Mouse (Mus musculus) G1E-ER4 (cell line): ENCODE results near the gene Mier2. TPM values are rescaled to one million over a fixed set of nuclear protein-coding genes. Genes with fewer than 3 reads are reported as not detected.

Experiments used
- GATA1 ChIP-seq: IDR thresholded peaks from one replicate; pipeline ENCODE4 v1.8.0; 2012; ENCODE audit warnings: low read length, inconsistent platforms
- polyA plus RNA-seq: library from polyadenylated mRNA; stranded (reverse); fragments of >175 nt; gene quantifications from 2 replicates; pipeline ENCODE4 v1.2.3, GENCODE M21; 2012

The Mier2 gene
- polyA plus RNA-seq, 1 experiment: 0.05 TPM

DNA sequence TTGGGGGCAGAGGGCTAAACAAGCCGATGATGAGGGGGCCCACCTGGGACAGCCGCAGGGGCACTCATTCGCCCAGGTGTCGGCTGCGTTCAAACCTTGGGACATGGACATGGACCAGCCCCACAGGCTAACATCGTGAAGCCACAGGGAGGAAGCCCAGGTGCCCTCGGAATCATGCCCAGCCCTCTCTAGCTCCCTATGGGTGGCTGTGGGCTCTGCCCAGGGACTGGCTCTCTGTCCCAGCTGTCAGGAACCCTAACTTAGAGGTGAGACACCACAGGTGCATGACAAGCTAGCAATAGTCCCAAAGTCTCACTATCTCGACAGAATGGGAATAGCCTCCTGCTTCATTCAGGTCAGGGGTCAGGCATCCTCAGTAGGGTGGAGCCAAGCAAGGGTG is 2.5 kb downstream of the Mier2 start:
- TF ChIP-seq GATA1: no peak

DNA sequence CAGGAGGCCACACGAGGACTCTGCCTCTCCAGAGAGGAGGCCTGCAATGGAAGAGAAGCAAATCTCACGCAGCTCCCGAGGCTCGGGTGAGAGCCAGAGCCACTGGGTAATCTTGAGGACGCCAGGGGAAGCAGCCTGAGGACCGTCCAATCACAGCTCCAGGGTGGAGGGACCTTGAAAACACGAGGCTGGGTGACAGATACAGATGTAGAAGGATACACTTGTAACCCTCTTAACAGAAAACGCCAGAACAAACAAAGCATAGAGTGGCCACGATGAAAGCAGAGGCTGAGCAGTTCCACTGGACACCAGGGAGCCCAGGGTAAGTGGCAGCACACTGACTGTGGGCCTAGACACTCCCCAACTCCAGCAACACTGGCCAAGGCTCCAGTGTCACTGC is 4.6 kb downstream of the Mier2 start:
- TF ChIP-seq GATA1: no peak

DNA sequence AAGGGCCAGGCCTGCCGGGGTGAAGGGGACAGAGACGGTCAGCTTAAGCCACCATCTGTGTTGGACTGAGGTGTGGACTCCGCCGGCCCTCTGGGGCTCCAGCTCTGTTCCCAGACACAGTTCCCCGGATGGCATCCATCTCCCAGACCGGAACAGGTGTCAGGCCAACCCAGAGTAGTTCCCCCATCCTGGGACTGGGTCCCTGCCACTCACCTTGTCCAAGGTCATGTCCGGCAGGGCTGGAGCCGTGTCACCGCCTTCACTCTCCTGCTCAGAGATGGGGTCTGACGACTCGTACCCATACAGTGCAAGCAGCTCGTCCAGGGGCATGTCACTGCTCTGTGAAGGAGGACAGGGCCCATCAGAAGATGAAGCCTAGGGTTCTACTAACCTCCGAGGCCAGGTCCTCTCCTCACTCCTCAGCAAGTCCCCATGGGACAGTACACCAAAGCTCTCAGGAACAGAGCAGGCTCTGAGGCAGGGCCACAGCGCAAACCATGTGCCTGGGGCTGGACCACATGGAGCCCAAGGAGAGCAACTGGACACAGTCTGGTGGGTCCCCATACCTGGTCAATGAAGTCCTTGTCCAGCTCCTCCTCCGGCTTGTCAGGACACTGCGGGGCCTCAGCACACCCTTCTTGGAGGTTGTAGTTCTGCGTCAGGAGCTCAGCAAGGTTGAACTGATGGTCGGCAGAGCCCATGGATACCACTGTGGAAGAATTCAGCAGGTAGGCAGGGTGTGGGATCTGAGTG is 5.9 kb downstream of the Mier2 start:
- TF ChIP-seq GATA1: no peak

DNA sequence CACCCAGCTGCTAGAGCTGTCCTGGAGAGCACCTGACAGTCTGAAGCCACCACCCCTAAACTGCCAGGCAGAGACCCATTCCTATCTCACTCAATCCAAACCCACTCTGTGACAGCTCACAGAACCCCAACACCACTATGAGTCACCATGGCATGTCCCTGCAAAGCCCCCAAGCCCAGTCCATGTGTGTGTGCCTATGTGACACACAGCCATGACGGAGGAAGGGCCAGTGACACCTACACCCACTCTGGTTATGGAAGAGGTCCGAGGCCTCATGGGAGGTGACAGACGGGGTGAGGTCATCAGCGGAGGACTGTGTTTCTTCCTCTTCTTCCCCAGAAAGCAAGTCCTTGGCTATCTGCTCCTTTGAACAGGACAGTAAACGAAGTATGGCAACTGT is 6.5 kb downstream of the Mier2 start:
- TF ChIP-seq GATA1: no peak

DNA sequence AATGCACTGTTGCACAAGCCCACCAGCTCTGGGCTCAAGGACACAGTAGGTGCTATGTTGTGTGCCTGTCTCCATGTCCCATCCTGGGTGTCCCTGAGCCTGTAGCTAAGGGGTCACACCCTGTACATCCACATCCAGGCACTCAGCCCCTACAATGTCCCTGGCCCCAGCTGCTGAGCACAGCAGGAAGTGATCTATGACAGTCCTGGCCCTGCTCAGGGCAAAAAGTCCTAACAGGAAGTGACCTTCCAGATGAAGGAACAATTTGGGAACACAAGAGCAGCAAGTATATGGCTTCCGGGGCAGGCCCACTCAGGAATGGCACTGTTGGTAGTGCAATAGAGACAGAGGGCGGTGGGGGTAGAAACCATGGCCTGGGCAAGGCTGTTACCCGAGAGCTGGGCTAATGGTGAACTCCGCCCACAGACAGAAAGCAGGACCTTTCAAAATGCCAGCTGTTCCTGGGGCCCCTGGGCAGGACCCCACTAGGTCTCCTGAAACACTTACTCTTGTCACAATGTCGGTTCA is 7.8 kb downstream of the Mier2 start:
- TF ChIP-seq GATA1: no peak

DNA sequence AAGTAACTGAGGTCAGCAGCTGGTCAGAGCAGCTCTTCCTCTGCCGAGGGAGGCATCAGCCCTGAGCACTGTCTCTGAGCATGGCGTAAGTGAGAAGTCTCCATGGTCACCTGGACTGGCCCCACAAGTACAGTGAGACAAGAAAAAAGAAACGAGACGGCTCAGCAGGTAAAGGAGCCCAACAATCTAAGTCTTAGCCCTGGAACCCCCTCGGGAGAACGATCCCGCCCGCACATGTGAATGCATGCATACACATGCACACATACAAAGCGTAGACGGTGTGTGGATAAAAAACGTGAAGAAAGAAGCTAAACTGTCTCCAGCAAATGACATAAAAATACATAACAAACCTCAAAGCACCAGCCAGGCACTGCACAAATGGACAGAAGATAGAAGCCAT is 8.5 kb downstream of the Mier2 start:
- no peak for TF ChIP-seq GATA1

DNA sequence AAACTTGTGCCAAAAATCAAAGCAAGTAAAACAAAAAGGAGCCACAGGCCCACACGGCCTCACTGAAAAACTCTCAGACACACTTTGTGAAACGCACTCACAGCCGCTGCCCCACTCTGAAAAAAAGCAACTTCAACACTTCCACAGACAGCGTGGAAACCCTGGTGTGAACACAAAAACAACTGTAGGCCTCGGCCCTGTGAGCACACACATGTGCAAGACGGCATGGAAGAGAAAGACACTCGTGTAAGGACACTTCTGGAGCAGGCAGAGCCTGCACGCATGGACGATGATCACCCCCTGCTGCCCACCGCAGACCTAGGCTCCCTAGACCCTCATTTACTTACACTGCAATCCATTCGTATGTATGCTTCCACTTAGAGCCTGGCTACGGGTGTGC is 9.1 kb downstream of the Mier2 start:
- TF ChIP-seq GATA1: no peak

DNA sequence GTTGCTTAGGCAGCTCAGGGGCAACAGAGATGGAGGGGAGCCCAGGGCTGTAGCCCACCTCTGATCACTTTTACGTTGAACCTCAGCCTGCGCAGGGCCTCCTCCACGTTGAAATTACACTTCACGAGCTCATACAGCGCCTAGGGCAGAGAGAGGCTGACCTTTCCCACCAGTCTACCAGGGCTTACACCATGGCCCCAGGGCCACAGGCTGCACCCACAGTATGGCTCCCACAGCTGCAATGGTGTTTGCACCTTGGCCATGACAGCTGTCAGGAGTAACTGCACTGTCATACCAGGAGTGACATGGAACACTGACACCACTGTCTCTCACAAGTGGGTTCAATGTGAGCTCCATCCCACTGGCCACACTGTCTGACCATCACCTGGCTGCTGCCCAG is 10.4 kb downstream of the Mier2 start:
- TF ChIP-seq GATA1: no peak

DNA sequence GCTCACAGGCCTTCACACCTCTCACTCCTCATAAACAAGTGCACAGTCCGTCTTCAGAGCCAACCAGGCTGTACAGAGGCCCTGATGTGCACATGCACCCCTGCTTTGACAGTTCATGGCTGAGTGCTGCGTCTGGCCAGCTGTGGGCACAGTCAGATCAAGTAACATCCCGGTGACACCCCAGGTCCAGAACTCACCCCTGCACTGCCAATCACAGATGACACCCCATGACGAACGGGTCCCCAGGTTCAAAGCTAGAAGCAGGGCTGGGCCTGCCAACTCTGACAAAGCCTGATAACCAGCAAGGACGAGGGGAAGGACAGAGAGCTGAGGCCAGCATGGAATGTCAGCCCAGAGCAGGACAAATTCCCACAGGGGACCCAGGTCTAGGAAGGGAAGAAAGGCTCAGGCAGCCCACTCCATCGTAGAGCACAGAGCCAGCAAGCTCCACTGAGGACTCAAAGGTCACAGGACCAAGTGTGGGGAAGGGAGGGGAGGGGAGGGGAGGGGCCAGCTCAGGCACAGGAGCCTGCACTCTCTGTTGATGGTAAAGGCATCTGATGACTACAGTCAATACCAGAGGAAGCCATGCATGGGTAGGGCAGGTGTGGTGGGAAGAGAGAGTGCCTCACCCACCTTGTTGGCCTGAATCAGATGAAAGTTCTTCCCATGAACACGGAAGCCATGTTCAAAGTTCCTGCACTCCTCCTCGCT is 11.0 kb downstream of the Mier2 start:
- TF ChIP-seq GATA1: no peak

DNA sequence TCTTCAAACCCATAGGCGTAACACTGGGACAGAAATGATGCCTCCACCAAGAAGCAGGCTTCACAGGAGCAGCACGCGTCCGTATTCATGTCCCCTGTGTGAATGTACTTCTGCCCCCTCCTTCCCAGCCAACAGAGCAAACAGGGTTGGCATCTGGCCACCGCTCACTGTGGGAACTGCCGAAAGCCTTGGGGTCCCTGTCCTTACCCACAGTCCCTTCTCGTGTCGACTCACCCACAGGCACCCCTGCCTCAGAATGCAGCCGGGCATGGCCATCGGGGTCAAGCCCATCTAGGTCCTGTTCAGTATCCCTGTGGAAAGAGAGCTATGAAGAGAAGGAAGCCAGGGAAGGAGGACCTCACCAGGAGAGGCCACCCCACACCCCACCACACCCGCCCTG is 12.8 kb downstream of the Mier2 start:
- no peak for TF ChIP-seq GATA1

DNA sequence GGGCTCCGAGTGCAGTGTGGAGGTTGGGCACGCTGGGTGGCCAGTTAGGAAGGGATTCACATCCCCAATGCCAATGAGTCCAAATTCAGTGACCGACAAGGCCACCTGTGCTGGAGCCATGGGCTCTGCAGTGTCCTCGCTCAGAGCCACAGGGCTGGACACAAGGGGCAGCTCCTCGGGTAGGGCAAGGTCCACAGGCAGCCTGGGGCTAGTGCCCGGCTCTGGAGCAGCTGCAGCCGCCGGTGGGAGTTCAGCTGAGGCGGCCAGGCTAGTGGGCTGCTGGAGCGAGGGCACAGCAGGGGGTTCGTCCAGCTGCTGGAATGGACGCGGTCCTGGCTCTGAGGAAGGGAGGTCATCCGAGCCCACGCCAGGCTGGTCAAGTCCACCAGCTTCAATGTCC is 13.5 kb downstream of the Mier2 start:
- no peak for TF ChIP-seq GATA1

DNA sequence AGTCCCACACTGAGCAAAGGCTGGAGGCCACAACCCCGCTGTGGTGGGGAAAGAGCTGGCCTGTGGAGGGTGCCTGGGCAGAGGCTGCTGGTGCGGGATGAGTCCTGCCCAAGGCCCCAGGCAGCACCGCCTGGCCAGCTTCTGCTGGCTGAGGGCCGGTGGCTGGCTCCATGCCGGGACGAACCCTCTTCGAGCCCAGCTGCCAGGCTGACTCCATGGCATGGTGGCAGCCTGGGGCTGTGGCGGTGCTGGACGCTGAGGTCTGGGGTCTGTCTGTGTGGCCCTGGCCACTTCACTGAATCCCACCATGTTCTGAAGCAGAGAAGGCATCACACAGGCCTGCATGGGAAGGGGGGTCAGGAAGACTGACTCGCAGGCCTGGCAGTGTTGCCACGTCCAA is 14.3 kb downstream of the Mier2 start:
- TF ChIP-seq GATA1: no peak

DNA sequence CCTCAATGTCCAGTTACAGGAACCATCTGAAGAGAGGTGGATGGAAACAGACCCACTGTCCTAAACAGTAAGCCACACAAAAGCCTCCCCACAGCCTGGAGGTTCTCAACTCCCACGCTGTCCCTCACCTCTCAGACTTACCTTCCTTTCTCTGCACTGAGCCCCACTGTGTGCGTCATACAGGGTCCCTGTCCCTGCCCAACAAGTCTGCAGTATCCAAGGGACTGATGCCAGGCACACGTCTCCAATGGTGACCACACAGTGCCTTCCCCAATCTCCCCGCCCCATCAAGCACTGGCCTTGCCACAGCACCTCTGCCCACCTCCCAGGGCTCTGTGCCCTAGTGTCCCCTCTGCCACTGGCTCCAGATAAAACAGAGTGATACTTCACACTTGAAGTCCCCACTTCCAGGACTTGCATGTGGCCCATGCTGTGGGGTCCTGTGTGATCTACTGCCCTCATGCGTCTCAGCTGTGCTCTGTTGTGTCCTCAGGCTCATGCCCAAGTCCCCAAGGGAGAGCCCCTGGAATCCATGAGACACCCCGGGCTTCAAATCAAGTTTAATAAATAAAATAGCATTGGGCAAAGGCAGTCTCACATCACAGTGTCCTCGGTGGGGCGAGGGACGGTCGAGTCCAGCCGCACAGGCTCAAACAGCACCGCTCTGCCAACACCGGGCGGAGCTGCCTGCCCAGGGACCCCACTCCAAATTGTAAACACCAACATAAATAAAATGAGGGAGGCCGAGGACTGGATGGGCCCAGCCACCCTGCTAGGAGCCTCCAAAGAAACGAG is 15.1 kb downstream of the Mier2 start:
- TF ChIP-seq GATA1: no peak

DNA sequence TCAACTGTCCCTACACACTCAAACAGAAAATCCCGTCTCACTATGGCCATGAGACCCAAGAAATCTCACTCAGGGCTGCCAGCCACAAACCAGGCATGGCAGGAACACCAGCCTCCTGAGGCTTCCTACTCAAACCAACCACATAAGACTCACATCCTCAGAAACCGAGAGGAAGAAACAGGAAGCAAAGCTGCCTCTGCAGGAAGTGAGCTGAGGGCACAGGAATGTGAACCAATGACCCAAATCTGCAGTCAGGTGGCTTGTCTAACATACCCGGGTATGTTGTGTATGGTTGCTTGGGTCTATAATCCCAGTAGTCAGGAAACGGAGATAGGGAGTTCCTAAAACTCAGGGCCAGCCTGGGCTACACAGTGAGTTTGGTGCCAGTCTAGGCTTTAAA is 16.1 kb downstream of the Mier2 start:
- no peak for TF ChIP-seq GATA1

DNA sequence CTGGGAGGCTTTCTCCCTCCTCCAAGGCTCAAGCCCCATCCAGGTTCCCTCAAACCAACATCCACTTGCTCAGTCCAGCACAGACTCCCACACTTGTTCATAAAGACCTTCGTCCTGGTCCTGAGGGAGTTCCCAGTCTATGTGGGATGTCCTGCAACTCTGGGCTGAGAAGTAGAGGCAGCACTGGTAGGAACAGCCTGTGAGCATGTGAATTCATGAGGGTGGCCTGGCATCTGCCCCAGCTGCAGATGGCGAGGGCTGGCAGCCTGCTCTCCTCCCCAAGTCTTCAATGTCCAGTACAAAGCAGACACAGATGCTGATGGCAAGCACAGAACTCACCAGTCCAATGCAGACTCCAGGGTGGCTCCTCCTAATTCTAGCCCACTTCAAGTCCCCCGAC is 16.7 kb downstream of the Mier2 start:
- no peak for TF ChIP-seq GATA1

DNA sequence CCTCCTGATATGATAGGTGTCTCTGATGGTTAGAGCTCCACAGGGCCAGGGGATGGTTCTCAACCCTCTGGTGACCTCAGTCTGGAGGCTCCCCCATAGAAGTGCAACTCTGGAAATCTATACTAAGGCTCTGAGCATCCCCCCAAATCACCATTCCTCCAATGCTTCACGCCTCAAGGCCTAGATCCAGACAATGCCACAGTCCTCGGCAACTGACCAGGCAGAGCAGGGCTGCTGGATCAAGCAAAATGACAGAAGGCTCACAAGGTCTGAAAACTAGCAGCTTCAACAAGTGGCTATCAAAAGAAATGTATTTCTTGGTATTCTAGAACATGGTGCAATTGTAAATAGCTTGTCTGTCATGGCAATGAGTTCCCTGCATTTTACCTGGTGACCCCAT is 17.2 kb downstream of the Mier2 start:
- TF ChIP-seq GATA1: no peak
